Mouse (Mus musculus) erythroblast, adult 5-6 weeks (primary cell): ENCODE results near the gene Stpg3. TPM values are rescaled to one million over a fixed set of nuclear protein-coding genes. Genes with fewer than 3 reads are reported as not detected.

Source experiments
- ATAC-seq: replicated peaks from 2 replicates; pipeline ENCODE4 v1.8.0; 2016; ENCODE audit warnings: moderate number of reproducible peaks, mild to moderate bottlenecking, moderate TSS enrichment, inconsistent platforms; ENCODE audit not compliant: poor library complexity, low FRiP score, severe bottlenecking
- total RNA-seq, 2 experiments: library from RNA; stranded (forward) in 1 of 2; stranded (reverse) in 1 of 2; fragments of 150-400 nt in 1 of 2; fragments of 200-764, 138-1000 nt in 1 of 2; gene quantifications; 2 replicates each; pipeline versions ENCODE4 v1.2.3 to v1.2.4; 2015 to 2017; ENCODE audit warnings: low replicate concordance in 2 of 2

The Stpg3 gene
- total RNA-seq, 2 experiments from 2014 or later = 0.34 TPM; not detected in 1

- no peak for ATAC-seq
Observed at GRCm38 (mm10) chr2:25238106-25238505, 23.7 kb upstream of the Stpg3 start.

GRCm38 (mm10) chr2:25237522-25237921, 23.1 kb upstream of the Stpg3 start:
- no peak for ATAC-seq

- ATAC-seq = no peak
Observed at GRCm38 (mm10) chr2:25236614-25237013, 22.2 kb upstream of the Stpg3 start, which contains the start of gene Rnf224. Rnf224 (minus strand) TSS chr2:25236787.

GRCm38 (mm10) chr2:25234551-25235220, 20.2 kb upstream of the Stpg3 start:
- no peak for ATAC-seq

GRCm38 (mm10) chr2:25234050-25234449, 19.6 kb upstream of the Stpg3 start, which contains the start of gene Slc34a3:
Slc34a3 (minus strand) TSS chr2:25234364.
- no peak for ATAC-seq

GRCm38 (mm10) chr2:25233421-25233820, 19.0 kb upstream of the Stpg3 start:
- no peak for ATAC-seq

GRCm38 (mm10) chr2:25231038-25231437, 16.6 kb upstream of the Stpg3 start:
- no peak for ATAC-seq

- ATAC-seq = no peak
Observed at GRCm38 (mm10) chr2:25230581-25230980, 16.1 kb upstream of the Stpg3 start.

- ATAC-seq = no peak
Observed at GRCm38 (mm10) chr2:25229582-25229981, 15.1 kb upstream of the Stpg3 start.

- ATAC-seq = no peak
Observed at GRCm38 (mm10) chr2:25228995-25229530, 14.6 kb upstream of the Stpg3 start.

- ATAC-seq = peak; percentile 46
Observed at GRCm38 (mm10) chr2:25228431-25228889, 14.0 kb upstream of the Stpg3 start.

- no peak for ATAC-seq
Observed at GRCm38 (mm10) chr2:25227406-25227805, 13.0 kb upstream of the Stpg3 start.

- ATAC-seq = no peak
Observed at GRCm38 (mm10) chr2:25226864-25227263, 12.4 kb upstream of the Stpg3 start.

- no peak for ATAC-seq
Observed at GRCm38 (mm10) chr2:25225811-25226379, 11.5 kb upstream of the Stpg3 start.

GRCm38 (mm10) chr2:25224766-25225752, 10.6 kb upstream of the Stpg3 start:
- ATAC-seq = peak; percentile 77

GRCm38 (mm10) chr2:25224492-25224765, 10.0 kb upstream of the Stpg3 start, which contains the start of gene Tubb4b:
Tubb4b (minus strand) TSS chr2:25224702.
- no peak for ATAC-seq

GRCm38 (mm10) chr2:25223681-25224491, 9.4 kb upstream of the Stpg3 start:
- ATAC-seq = peak; percentile 69

- ATAC-seq = no peak
Observed at GRCm38 (mm10) chr2:25221331-25221772, 6.9 kb upstream of the Stpg3 start.

GRCm38 (mm10) chr2:25218445-25218844, 4.0 kb upstream of the Stpg3 start, which contains the start of gene Fam166a:
Fam166a (plus strand) TSS chr2:25218745.
- no peak for ATAC-seq
